Mouse (Mus musculus): ENCODE data around the gene Smyd5. TPM values are rescaled to one million over a fixed set of nuclear protein-coding genes. Genes with fewer than 3 reads are reported as not detected.

Gene Smyd5
- polyA plus RNA-seq, 1 experiment = 23.9 TPM

GRCm38 (mm10) chr6:85491606-85492005 is 59.8 kb downstream of the Smyd5 start:
- no peak for DNase-seq (ENCODE audit: low read depth)

Other genes with a start within 250 kb of the Smyd5 start
- 0.16 and 0.38 TPM in 2 replicates for gene Emx1, start 244.6 kb upstream of the Smyd5 start, polyA plus RNA-seq (2012; rRNA removed)
- 8.8 and 18.6 TPM in 2 replicates for gene Sfxn5, start 98.6 kb upstream of the Smyd5 start, polyA plus RNA-seq (2012; rRNA removed)
- 21.9 and 22.4 TPM in 2 replicates for gene Rab11fip5, start 57.4 kb upstream of the Smyd5 start, polyA plus RNA-seq (2012; rRNA removed)
- gene Noto, start 8.1 kb upstream of the Smyd5 start, polyA plus RNA-seq (2012; rRNA removed) = not detected in 2 replicates
- 102 and 108 TPM in 2 replicates for gene Cct7, start 19.5 kb downstream of the Smyd5 start, polyA plus RNA-seq (2012; rRNA removed)
- 18.6 and 20.6 TPM in 2 replicates for gene Pradc1, start 20.0 kb downstream of the Smyd5 start, polyA plus RNA-seq (2012; rRNA removed)
- gene Fbxo41, start 71.0 kb downstream of the Smyd5 start, polyA plus RNA-seq (2012; rRNA removed) = 0.09 and 0.11 TPM in 2 replicates
- gene Egr4, start 81.6 kb downstream of the Smyd5 start, polyA plus RNA-seq (2012; rRNA removed) = not detected in 2 replicates
- 0.89 and 1.0 TPM in 2 replicates for gene Alms1, start 155.5 kb downstream of the Smyd5 start, polyA plus RNA-seq (2012; rRNA removed)

Data from gonadal fat pad, adult 2 months (tissue).